Mouse (Mus musculus) olfactory bulb, adult 2 months (tissue): ENCODE data around the gene Resp18.

Experiments used
- CTCF ChIP-seq: fragments of 200-500 bp; IDR thresholded peaks from 2 replicates; pipeline ENCODE4 v1.5.1; 2012; ENCODE audit warnings: low read depth, mild to moderate bottlenecking, low read length, moderate library complexity; ENCODE audit not compliant: insufficient read depth
- POLR2A ChIP-seq: fragments of 200-500 bp; IDR thresholded peaks from 2 replicates; pipeline ENCODE4 v1.6.1; 2012; ENCODE audit warnings: mild to moderate bottlenecking, low read depth, low read length, moderate library complexity; ENCODE audit not compliant: insufficient read depth

DNA sequence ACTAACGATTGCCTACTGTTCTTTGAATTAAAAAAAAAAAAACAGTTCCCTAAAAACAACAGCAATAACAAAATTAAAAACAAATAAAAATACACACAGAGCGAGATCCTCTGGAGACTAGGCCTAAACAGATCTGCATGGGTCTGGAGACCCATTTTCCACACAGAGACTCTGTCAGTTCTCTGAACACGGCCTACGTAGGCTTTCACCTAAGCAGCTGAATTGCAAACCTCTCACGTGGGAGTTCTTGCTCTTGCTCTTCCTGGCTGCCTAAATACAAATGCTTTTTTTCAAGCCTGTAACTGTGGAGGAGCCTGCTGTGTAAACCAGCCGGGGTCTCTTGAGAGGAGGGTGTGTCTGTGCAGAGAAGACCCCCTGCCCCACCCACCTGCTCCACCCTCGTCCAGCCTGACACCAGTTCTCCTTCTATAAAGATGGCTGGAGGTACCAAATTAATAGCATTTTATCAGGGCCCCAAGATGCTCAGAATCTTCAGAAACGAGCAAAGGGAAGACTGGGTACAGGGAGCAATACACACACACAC lies 11.7 kb upstream of the Resp18 start:
- TF ChIP-seq CTCF (no peak), POLR2A (no peak)
